Mouse (Mus musculus) brain, embryonic 14.5 days (tissue): ENCODE results near the gene Glp2r.

ENCODE experiments used
- CTCF ChIP-seq: fragments of 200-500 bp; IDR thresholded peaks from 2 replicates; pipeline ENCODE4 v1.5.1; 2012; ENCODE audit warnings: inconsistent platforms, mild to moderate bottlenecking, moderate library complexity, borderline replicate concordance; ENCODE audit not compliant: insufficient read depth, insufficient read length; ENCODE audit errors: extremely low read depth
- POLR2A ChIP-seq: fragments of 200-500 bp; IDR thresholded peaks from 2 replicates; pipeline ENCODE4 v1.6.1; 2012; ENCODE audit warnings: mild to moderate bottlenecking, inconsistent platforms, borderline replicate concordance; ENCODE audit not compliant: poor library complexity, insufficient read depth, insufficient read length, severe bottlenecking; ENCODE audit errors: extremely low read depth

GRCm38 (mm10) chr11:67636201-67636600, 134.8 kb downstream of the Glp2r start:
- TF ChIP-seq CTCF (no peak), POLR2A (no peak)
